Comparison of ENCODE assay signal across 26 mouse cellular contexts in genomic region chr2:10861654-10862292, GRCm38 (mm10).
"Had no signal": no experiment of that assay in that cellular context is flagged by ENCODE, and none has a peak within 500 bp of the region (broad histone marks: within the 10 kb centered on the region; RNA-seq: fewer than 3 reads in every experiment).

No protein-coding gene starts in this region.

- ATAC-seq: hindbrain, postnatal 0 days; intestine, embryonic 16.5 days had no signal

- H3K36me3 ChIP-seq: heart, embryonic 10.5 days; heart, embryonic 12.5 days; hindbrain, embryonic 13.5 days; hindbrain, embryonic 15.5 days; kidney, embryonic 15.5 days; limb, embryonic 12.5 days; liver, embryonic 13.5 days; liver, embryonic 15.5 days had no signal

- H3K27me3 ChIP-seq: heart, embryonic 12.5 days; hindbrain, embryonic 13.5 days; hindbrain, embryonic 15.5 days; kidney, embryonic 15.5 days; limb, embryonic 12.5 days; liver, embryonic 13.5 days; liver, embryonic 15.5 days had no signal

- H3K4me3 ChIP-seq: heart, embryonic 10.5 days; heart, embryonic 12.5 days; hindbrain, embryonic 13.5 days; hindbrain, embryonic 15.5 days; kidney, embryonic 15.5 days; layer of hippocampus, adult 2 months; left cerebral cortex, adult 2 months; limb, embryonic 12.5 days; liver, embryonic 13.5 days; liver, embryonic 15.5 days had no signal

- H3K4me1 ChIP-seq: heart, embryonic 10.5 days; heart, embryonic 12.5 days; hindbrain, embryonic 13.5 days; hindbrain, embryonic 15.5 days; kidney, embryonic 15.5 days; limb, embryonic 12.5 days; liver, embryonic 13.5 days; liver, embryonic 15.5 days had no signal

- H3K9ac ChIP-seq: heart, embryonic 12.5 days; hindbrain, embryonic 13.5 days; hindbrain, embryonic 15.5 days; kidney, embryonic 15.5 days; limb, embryonic 12.5 days; liver, embryonic 13.5 days; liver, embryonic 15.5 days had no signal

- H3K4me2 ChIP-seq: heart, embryonic 12.5 days; hindbrain, embryonic 13.5 days; hindbrain, embryonic 15.5 days; kidney, embryonic 15.5 days; limb, embryonic 12.5 days; liver, embryonic 11.5 days; liver, embryonic 13.5 days; liver, embryonic 15.5 days had no signal

- DNase-seq: gastrocnemius, postnatal 14 days; gastrocnemius, postnatal 36 days; heart, adult 18-20 months; heart, postnatal 10 days; heart, postnatal 36 days; kidney, adult 11 months; kidney, adult 2 months; kidney, adult 9 months; kidney, postnatal 10 days; kidney, postnatal 25 days; kidney, postnatal 4 days; left cerebral cortex, postnatal 4 days; liver; liver, embryonic 13.5 days had no signal

- H3K9me3 ChIP-seq: heart, embryonic 10.5 days; heart, embryonic 12.5 days; hindbrain, embryonic 13.5 days; hindbrain, embryonic 15.5 days; kidney, embryonic 15.5 days; limb, embryonic 12.5 days; liver, embryonic 13.5 days; liver, embryonic 15.5 days had no signal

- H3K27ac ChIP-seq: heart, embryonic 10.5 days; hindbrain, embryonic 13.5 days; hindbrain, embryonic 15.5 days; hindbrain, postnatal 0 days; kidney, embryonic 15.5 days; layer of hippocampus, adult 2 months; left cerebral cortex, adult 2 months; limb, embryonic 12.5 days; liver, embryonic 13.5 days; liver, embryonic 15.5 days had no signal
